Mouse (Mus musculus) layer of hippocampus, adult 2 months (tissue): ENCODE measurements around the gene Atp1b1. TPM values are rescaled to one million over a fixed set of nuclear protein-coding genes. Genes with fewer than 3 reads are reported as not detected.

ENCODE experiments used
- DNase-seq, 2 experiments: peaks; one replicate each; pipeline ENCODE4 v3.0.0; 2022; ENCODE audit warnings: low spot score in 2 of 2
- H3K27ac ChIP-seq: fragments of 200-600 bp; 2 replicates; pipeline ENCODE4 v1.8.1; 2022
- H3K4me3 ChIP-seq: fragments of 200-600 bp; 2 replicates; pipeline ENCODE4 v1.8.1; 2022; ENCODE audit warnings: mild to moderate bottlenecking
- CTCF ChIP-seq: fragments of 200-600 bp; conservative IDR thresholded peaks from 2 replicates; pipeline ENCODE4 v1.8.1; 2022; ENCODE audit warnings: antibody characterized with exemption, mild to moderate bottlenecking, moderate library complexity
- total RNA-seq, 2 experiments: library from RNA; stranded (reverse); gene quantifications; 2 replicates each; pipeline ENCODE4 v1.2.3; 2021

The Atp1b1 gene
- total RNA-seq, 2 experiments from 2014 or later: 1,930 to 2,057 TPM

GRCm38 (mm10) chr1:164419401-164419800 lies 38.8 kb downstream of the Atp1b1 start:
- no peak overlapping the region for H3K27ac ChIP-seq
- DNase-seq: no peak
- no peak for TF ChIP-seq CTCF
- no peak overlapping the region for H3K4me3 ChIP-seq

GRCm38 (mm10) chr1:164418320-164418719 lies 39.8 kb downstream of the Atp1b1 start:
- DNase-seq: no peak
- H3K4me3 ChIP-seq: no peak overlapping the region
- TF ChIP-seq CTCF: no peak

GRCm38 (mm10) chr1:164417604-164418003 lies 40.6 kb downstream of the Atp1b1 start:
- no peak for DNase-seq
- H3K27ac ChIP-seq: no peak overlapping the region
- no peak for TF ChIP-seq CTCF
- H3K4me3 ChIP-seq: no peak overlapping the region

More at GRCm38 (mm10) chr1:164418320-164418719, 39.8 kb downstream of the Atp1b1 start:
- no peak overlapping the region for H3K27ac ChIP-seq

GRCm38 (mm10) chr1:164416692-164417394 lies 41.3 kb downstream of the Atp1b1 start:
- no peak for DNase-seq
- Histone ChIP-seq H3K27ac (no peak overlapping the region), H3K4me3 (no peak overlapping the region)
- no peak for TF ChIP-seq CTCF

- no peak for DNase-seq
- no peak for TF ChIP-seq CTCF
- Histone ChIP-seq H3K27ac (no peak overlapping the region), H3K4me3 (no peak overlapping the region)
Observed at GRCm38 (mm10) chr1:164415347-164415751, 42.8 kb downstream of the Atp1b1 start.

GRCm38 (mm10) chr1:164413608-164414007 lies 44.5 kb downstream of the Atp1b1 start:
- DNase-seq: no peak
- no peak for TF ChIP-seq CTCF
- H3K4me3 ChIP-seq: no peak overlapping the region
- H3K27ac ChIP-seq: no peak overlapping the region

- Histone ChIP-seq H3K4me3 (no peak overlapping the region), H3K27ac (no peak overlapping the region)
- no peak for DNase-seq
- no peak for TF ChIP-seq CTCF
Observed at GRCm38 (mm10) chr1:164412906-164413305, 45.2 kb downstream of the Atp1b1 start.

- no peak overlapping the region for H3K4me3 ChIP-seq
- TF ChIP-seq CTCF: no peak
- H3K27ac ChIP-seq: no peak overlapping the region
- no peak for DNase-seq
Observed at GRCm38 (mm10) chr1:164411306-164411705, 46.8 kb downstream of the Atp1b1 start.

GRCm38 (mm10) chr1:164408655-164409054 lies 49.5 kb downstream of the Atp1b1 start:
- TF ChIP-seq CTCF: no peak
- Histone ChIP-seq H3K4me3 (no peak overlapping the region), H3K27ac (no peak overlapping the region)
- DNase-seq: no peak

- no peak for TF ChIP-seq CTCF
- Histone ChIP-seq H3K27ac (no peak overlapping the region), H3K4me3 (no peak overlapping the region)
- DNase-seq: no peak
Observed at GRCm38 (mm10) chr1:164406506-164406905, 51.6 kb downstream of the Atp1b1 start.

- TF ChIP-seq CTCF: no peak
- H3K4me3 ChIP-seq: no peak overlapping the region
Observed at GRCm38 (mm10) chr1:164405385-164405802, 52.8 kb downstream of the Atp1b1 start.

GRCm38 (mm10) chr1:164399578-164399977 lies 58.6 kb downstream of the Atp1b1 start:
- Histone ChIP-seq H3K4me3 (no peak overlapping the region), H3K27ac (no peak overlapping the region)
- no peak for TF ChIP-seq CTCF
- no peak for DNase-seq

More at GRCm38 (mm10) chr1:164405385-164405802, 52.8 kb downstream of the Atp1b1 start:
- H3K27ac ChIP-seq: no peak overlapping the region
- no peak for DNase-seq

GRCm38 (mm10) chr1:164397672-164398071 lies 60.5 kb downstream of the Atp1b1 start:
- no peak for TF ChIP-seq CTCF
- no peak overlapping the region for H3K27ac ChIP-seq
- DNase-seq: no peak
- no peak overlapping the region for H3K4me3 ChIP-seq

GRCm38 (mm10) chr1:164395131-164395780 lies 62.9 kb downstream of the Atp1b1 start:
- peak in 1 of 2 experiments; percentile 78 for DNase-seq
- Histone ChIP-seq H3K27ac (peak overlapping the region; percentile 93), H3K4me3 (no peak overlapping the region)

More at GRCm38 (mm10) chr1:164395131-164395780, 62.9 kb downstream of the Atp1b1 start:
- TF ChIP-seq CTCF: no peak
